Mouse (Mus musculus): ENCODE data around the gene Gm20431. TPM values are rescaled to one million over a fixed set of nuclear protein-coding genes. Genes with fewer than 3 reads are reported as not detected.
A peak's percentile ranks its signal among the peaks of the same experiment; 100 is the strongest.
"Not testable (repeated sequence)": the region's sequence is repeated elsewhere in the genome, so short reads cannot be mapped to it uniquely, and the experiment has no call there.

Gene Gm20431
- total RNA-seq, 2 experiments from 2014 or later = 7.7 to 11.6 TPM

DNA sequence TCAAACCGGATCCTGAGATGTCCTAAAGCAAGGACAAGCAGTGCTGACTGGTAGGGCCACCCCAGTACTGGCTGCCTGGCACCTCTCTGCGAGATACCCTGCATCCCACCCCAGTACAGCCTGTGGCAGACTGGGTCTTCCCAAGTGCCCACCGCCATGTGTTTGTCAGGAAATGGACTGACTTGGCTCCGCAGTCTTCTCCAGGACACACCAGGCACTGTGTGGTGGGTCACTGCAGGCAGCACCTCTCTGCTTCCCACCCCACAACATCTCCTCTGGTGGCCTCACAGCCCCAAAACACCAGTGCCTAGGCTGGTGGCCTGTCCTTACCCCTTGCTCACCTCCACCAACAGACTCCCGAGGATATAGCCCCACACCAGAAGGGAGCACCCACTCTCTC is 30.9 kb downstream of the Gm20431 start:
- DNase-seq = no peak

GRCm38 (mm10) chr2:167629665-167630209 is 31.6 kb downstream of the Gm20431 start:
- no peak for DNase-seq

- DNase-seq = no peak
Measured at GRCm38 (mm10) chr2:167628872-167629271, 32.4 kb downstream of the Gm20431 start.

GRCm38 (mm10) chr2:167627019-167627418 is 34.3 kb downstream of the Gm20431 start:
- DNase-seq = no peak

GRCm38 (mm10) chr2:167625670-167626069 is 35.6 kb downstream of the Gm20431 start:
- DNase-seq = no peak

DNA sequence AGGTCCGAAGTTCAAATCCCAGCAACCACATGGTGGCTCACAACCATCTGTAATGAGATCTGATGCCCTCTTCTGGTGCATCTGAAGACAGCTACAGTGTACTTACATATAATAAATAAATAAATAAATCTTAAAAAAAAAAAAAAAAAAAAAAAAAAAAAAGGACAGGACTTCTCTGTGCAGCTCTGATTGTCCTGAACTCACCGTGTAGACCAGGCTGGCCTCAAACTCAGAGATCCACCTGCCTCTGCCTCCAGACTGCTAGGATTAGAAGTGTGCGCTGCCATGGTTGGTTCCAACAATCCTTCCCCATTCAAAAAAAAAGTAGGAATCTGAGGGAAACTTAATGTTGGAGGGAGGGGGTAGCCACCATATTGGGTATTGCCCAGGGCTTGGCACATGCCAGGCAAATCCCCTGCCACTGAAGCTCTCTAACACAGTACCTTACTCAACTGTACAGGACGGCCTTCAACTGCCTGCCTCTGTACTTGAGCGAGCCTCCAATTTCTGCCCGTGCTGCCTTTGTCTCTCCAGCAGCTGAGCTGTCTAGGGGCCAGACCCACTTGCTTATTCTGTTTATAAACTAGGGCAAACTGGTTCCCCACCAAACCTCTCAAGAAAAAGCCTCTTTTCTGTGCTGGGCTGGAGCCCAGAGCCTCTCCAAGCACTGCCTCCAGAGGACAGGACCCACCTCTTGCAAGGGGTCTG is 36.8 kb downstream of the Gm20431 start:
- DNase-seq = no peak

DNA sequence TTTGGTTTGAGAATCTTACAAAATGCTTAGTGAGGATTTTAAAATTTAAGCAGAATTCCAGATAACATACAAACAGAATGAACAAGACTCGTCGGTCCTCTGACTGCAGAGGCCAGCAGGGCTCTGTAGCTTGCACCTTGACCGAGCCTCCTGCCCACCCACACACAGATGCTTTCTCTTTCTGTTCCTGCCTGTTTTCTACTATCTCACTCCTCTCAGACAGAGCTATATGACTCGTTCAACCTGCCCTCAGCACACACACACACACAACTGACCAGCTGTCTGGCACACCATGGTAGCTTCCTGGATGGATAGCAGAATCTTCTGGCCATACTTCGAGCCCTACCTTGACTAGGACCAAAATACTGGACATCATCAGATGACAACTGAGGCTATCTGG is 38.3 kb downstream of the Gm20431 start:
- no peak for DNase-seq

DNA sequence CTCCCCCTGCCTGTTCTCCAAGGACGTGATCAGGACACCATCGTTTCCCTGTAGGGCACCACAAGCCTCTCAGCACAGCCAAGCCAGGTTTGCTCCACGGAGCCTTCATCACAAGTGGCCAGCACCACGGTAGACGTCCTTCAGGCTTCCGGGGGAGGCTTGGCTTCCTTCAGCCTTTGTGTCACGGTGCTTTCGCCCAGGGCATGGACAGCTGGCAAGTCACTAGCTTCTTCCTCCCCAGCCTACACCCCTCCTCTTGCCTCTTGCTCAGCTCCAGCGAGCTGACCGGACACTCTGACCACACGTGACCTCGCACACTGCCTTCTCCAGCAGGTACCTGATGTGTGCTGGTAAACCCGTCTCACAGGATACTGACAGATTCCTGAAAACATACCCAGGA is 38.9 kb downstream of the Gm20431 start:
- no peak for DNase-seq

DNA sequence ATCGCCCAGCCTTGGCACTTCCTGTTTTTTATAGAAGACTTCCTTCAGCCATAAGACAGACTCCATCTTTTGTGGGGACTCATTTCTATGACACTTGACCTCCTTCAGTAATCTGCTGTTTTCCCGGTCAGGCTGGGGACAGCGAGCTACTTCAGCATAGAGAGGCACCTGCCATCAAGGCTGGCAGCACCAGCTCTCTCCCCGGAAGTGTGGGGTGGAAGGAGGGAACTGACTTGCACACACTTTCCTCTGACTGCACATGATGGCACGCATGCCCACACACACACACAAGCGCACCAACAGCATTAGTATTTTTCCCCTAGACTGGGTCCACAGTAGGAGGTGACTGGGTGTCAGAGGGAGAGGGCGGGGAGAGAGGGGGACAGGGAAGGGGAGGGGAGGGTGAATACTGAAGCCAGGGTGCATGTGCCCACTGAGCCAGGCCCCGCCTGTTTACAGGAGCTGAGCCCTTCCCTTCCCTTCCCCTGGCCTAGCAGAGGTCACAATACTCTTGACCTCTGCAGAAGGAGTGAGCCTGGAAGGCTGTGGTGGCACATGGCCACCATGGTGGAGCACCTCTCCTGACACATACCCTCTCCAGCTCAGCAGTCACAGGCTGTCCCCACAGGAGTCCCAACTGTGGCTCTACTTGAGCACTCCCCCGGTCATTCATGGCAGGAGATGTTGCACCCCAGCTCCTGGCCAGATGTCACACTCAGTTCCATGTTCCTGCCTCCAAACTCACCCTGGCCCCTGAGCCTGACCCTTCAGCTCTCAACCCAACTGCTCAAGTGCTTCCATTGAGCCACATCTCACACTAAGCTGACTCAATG is 39.8 kb downstream of the Gm20431 start:
- no peak for DNase-seq

DNA sequence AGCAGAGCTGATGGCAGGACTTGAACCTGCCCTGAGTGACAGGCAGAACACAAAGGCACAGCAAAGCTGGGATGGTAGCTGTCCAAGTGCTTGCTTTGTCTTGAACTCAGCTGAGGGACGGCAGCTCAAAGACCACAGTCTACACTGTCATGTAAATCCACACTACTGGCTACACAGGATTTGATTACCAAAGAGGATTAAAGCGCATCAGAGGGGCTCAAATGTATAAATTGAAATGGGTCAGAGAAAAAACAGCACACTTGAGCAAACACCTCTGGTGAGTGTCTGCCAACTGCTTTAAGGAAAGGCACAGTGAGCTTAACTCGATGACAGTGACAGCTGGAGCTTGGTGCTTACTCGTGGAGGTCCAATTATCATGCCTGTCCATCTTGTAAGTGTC is 43.8 kb downstream of the Gm20431 start:
- DNase-seq = no peak

GRCm38 (mm10) chr2:167617034-167617433 is 44.3 kb downstream of the Gm20431 start:
- DNase-seq = no peak

DNA sequence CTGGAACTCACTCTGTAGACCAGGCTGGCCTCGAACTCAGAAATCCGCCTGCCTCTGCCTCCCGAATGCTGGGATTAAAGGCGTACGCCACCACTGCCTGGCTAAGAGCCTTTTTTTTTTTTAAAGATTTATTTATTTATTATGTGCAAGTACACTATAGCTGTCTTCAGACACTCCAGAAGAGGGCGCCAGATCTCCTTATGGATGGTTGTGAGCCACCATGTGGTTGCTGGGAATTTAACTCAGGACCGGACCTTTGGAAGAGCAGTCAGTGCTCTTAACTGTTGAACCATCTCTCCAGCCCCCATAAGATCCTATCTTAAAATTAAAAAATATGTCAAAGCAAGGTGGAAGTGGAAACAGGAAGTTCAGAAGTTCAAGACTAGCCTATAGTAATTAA is 48.0 kb downstream of the Gm20431 start:
- DNase-seq = not testable (repeated sequence)

DNA sequence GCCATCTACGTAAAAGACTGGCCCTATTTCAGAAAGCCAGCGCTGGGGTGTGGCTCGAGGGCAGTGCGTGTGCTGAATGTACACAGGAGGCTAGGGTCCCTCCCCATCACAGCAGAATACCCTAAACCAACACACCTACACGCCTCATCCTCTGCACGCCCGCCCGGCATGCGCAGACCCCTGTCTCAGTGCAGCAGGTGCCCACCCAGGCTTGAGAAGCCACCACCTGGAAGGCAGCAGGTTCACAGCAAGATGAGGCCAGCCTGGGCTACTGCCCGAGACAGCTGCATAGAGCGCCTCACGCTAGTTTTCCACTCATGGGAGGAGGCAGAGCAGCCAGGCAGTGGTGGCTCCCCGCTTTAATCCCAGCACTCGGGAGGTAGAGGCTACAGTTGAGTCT is 49.2 kb downstream of the Gm20431 start:
- DNase-seq = no peak

DNA sequence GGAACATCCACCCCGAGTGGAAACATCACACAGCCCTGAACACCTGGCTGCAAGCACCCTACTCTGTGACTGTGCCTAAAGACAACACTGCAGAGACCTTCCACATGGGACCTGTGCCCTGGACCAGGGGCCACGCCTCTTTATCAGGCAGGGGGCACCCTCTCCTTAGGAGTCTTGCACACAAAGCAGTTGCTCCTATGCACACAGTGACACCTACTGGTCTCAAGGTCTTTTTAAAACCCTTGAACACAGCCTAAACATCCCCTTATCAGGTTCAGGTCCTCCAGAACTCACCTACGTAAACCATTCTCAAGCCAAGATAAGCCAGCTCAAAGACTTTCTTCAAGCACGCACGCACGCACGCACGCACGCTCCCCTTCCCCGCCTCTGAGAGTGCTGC is 50.0 kb downstream of the Gm20431 start:
- no peak for DNase-seq

GRCm38 (mm10) chr2:167606745-167607123 is 54.6 kb downstream of the Gm20431 start:
- DNase-seq = no peak

- no peak for DNase-seq
Measured at GRCm38 (mm10) chr2:167605817-167606744, 55.2 kb downstream of the Gm20431 start.

GRCm38 (mm10) chr2:167605178-167605794 is 56.0 kb downstream of the Gm20431 start:
- peak; percentile 83 for DNase-seq

GRCm38 (mm10) chr2:167602978-167603377 is 58.3 kb downstream of the Gm20431 start:
- DNase-seq = no peak

- DNase-seq = no peak
Measured at GRCm38 (mm10) chr2:167602364-167602763, 58.9 kb downstream of the Gm20431 start.

GRCm38 (mm10) chr2:167600481-167600995 is 60.8 kb downstream of the Gm20431 start:
- DNase-seq = no peak

DNA sequence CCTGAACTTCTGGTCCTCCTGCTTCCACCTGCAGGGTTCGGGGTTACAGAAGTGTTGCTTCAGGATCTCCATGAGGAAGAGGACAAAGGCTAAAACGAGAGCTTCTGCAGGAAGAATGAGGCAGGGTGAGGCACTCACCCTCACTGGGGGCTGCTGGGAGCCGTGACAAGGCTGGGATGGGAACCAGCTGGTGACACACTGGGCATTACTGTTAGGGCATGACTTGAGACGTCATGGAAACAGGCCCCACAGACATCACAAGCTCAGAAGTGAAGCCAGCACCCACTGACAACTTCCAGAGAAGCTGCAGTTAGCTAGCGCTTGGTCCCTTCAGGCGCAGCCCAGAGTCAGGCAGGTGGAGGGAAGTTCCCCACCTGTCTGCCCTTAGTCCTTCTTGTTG is 61.4 kb downstream of the Gm20431 start:
- no peak for DNase-seq

GRCm38 (mm10) chr2:167599195-167599594 is 62.1 kb downstream of the Gm20431 start:
- DNase-seq = no peak

Data from gastrocnemius, postnatal 25 days (tissue).